Mouse (Mus musculus) heart, postnatal 0 days (tissue): Measurements from ENCODE around the gene Helz.

Experiments
- CTCF ChIP-seq: IDR thresholded peaks from 2 replicates; pipeline ENCODE4 v1.5.1; 2016; ENCODE audit warnings: antibody characterized with exemption, control low read depth, low read depth
- EP300 ChIP-seq: IDR thresholded peaks from 2 replicates; pipeline ENCODE4 v1.6.1; 2016; ENCODE audit warnings: antibody characterized with exemption, low read depth

DNA sequence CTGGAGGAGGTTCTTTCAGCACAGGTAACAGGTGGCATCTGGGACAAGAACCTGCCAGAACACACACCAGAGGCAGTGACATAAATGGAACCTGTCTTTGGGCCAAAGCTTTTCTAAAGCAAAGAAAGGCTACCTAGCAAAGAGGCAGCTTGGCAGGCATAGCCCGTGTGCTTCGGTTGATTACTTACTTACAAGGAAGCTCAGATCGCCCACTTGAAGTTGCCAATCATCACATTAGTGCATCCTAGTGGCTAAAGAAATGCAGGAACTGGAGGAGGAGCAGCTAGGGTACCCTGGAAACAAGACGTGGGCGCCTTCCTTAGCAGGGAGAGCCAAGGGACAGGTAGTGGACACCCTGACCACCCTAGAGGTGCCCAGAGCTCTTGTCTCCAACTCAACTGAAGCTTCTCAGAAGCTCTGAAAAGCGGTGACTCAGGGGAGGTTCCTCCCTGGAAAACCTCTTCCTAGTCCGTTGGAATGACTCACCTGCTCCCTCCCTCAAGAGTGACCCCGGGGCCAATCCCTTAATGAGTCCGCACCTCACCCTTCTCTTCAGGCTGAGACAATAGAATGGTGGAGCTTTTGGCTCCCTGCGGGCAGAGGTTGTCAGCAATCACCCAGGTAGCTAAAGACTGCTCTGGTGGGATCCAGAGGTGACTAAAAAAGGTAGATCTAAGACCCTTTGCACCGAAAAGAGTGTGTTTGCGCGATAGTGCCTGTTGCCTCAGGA is 1.8 kb upstream of the Helz start:
- no peak for TF ChIP-seq CTCF
- no peak for TF ChIP-seq EP300
